Mouse (Mus musculus) megakaryocyte, embryonic 14.5 days (primary cell): ENCODE measurements around the gene Utp14b.

Experiments
- FLI1 ChIP-seq: IDR thresholded peaks from 2 replicates; pipeline ENCODE4 v1.6.1; 2012; ENCODE audit warnings: low read length, inconsistent platforms, mixed read lengths
- GATA1 ChIP-seq: IDR thresholded peaks from 3 replicates; pipeline ENCODE4 v1.6.1; 2012; ENCODE audit warnings: mixed read lengths, low read length, inconsistent platforms, borderline replicate concordance

DNA sequence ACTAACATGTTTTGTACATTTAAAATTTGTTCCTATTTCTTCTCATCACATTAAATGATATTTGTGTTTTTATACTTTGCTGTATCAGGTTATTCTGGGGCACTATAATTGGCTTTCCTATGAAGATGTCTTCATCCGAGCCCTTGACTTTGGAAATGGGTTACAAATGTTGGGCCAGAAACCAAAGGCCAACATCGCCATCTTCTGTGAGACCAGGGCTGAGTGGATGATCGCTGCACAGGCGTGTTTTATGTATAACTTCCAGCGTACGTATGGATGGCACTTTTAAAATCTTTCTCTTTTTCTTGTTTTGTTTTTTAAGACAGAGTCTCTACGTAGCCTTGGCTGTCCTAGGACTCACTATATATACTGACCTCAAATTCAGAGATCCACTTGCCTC lies 30.3 kb downstream of the Utp14b start:
- TF ChIP-seq GATA1 = no peak
- no peak for TF ChIP-seq FLI1
